Mouse (Mus musculus): ENCODE data around the gene Gm2a.

- TF ChIP-seq ZMIZ1 (IDR thresholded peaks at IDR 0.05; ENCODE audit: low read depth, low read length) (no peak), POLR2A (IDR thresholded peaks at IDR 0.05; ENCODE audit: control insufficient read depth in 1 of 2, insufficient read depth in 1 of 2, low read depth in 1 of 2, low read length in 2 of 2, poor library complexity in 1 of 2) (no peak), POLR2AphosphoS2 (IDR thresholded peaks at IDR 0.05; ENCODE audit: low read length) (no peak), CTCF (IDR thresholded peaks at IDR 0.05 in 2 of 3, conservative IDR thresholded peaks at IDR 0.05 in 1 of 3; ENCODE audit: control insufficient read depth in 1 of 3, insufficient read depth in 1 of 3, low read depth in 2 of 3, low read length in 3 of 3, poor library complexity in 1 of 3, severe bottlenecking in 1 of 3) (no peak), GABPA (IDR thresholded peaks at IDR 0.05; ENCODE audit: low read depth, low read length) (no peak)
Measured at GRCm38 (mm10) chr11:55137646-55138045, 39.7 kb downstream of the Gm2a start.
